Mouse (Mus musculus) MEL (cell line): ENCODE measurements at regions not wholly inside any gene's neighbourhood (a gene's known extent, or its start where the extent isn't known, plus 50 kb on each side); places are given as distances from the start of the nearest gene placed in this dataset.

Experiments
- DNase-seq: peaks from one replicate; pipeline ENCODE4 v3.0.0; 2011; ENCODE audit warnings: low read depth, low spot score
- H3K27ac ChIP-seq: 2 replicates; pipeline ENCODE4 v1.5.1; 2012; ENCODE audit warnings: low read depth, mild to moderate bottlenecking, control low read depth, low read length, moderate library complexity; ENCODE audit not compliant: control insufficient read depth
- H3K27me3 ChIP-seq, 2 experiments: fragments of 150-350 bp in 1 of 2; sonication (generic) in 1 of 2; 2 replicates each; pipeline ENCODE4 v1.6.1; 2012; ENCODE audit warnings: low read length in 2 of 2, mild to moderate bottlenecking in 2 of 2, improper control_type of control experiment in 1 of 2, moderate library complexity in 1 of 2; ENCODE audit not compliant: insufficient read depth in 2 of 2, control insufficient read depth in 1 of 2
- H3K36me3 ChIP-seq, 2 experiments: 2 replicates each; pipeline ENCODE4 v1.6.1; 2012 to 2014; ENCODE audit warnings: low read length in 2 of 2, improper control_type of control experiment in 1 of 2, inconsistent platforms in 1 of 2, mild to moderate bottlenecking in 1 of 2; ENCODE audit not compliant: insufficient read depth in 2 of 2, control insufficient read depth in 1 of 2
- H3K4me1 ChIP-seq, 2 experiments: fragments of 150-350 bp in 1 of 2; sonication (generic) in 1 of 2; 2 replicates each; pipeline ENCODE4 v1.6.1; 2012; ENCODE audit warnings: low read length in 2 of 2, improper control_type of control experiment in 1 of 2, mild to moderate bottlenecking in 1 of 2; ENCODE audit not compliant: insufficient read depth in 2 of 2, control insufficient read depth in 1 of 2
- H3K4me3 ChIP-seq, 2 experiments: fragments of 150-350 bp in 1 of 2; sonication (generic) in 1 of 2; 2 replicates each; pipeline ENCODE4 v1.5.1; 2012; ENCODE audit warnings: low read depth in 2 of 2, low read length in 2 of 2, mild to moderate bottlenecking in 2 of 2, moderate library complexity in 2 of 2, control low read depth in 1 of 2, improper control_type of control experiment in 1 of 2; ENCODE audit not compliant: control insufficient read depth in 1 of 2, insufficient read depth in 1 of 2
- H3K79me2 ChIP-seq: 2 replicates; pipeline ENCODE4 v1.6.1; 2012; ENCODE audit warnings: mild to moderate bottlenecking, low read length, moderate library complexity; ENCODE audit not compliant: control insufficient read depth, poor library complexity, insufficient read depth
- H3K9ac ChIP-seq: 2 replicates; pipeline ENCODE4 v1.6.1; 2012; ENCODE audit warnings: low read depth, mild to moderate bottlenecking, control low read depth, low read length, moderate library complexity; ENCODE audit not compliant: control insufficient read depth, poor library complexity, severe bottlenecking
- H3K9me3 ChIP-seq: fragments of 150-350 bp; sonication (generic); replicated peaks from 2 replicates; pipeline ENCODE4 v1.6.1; 2012; ENCODE audit warnings: mild to moderate bottlenecking, low read length, improper control_type of control experiment, moderate library complexity; ENCODE audit not compliant: insufficient read depth
- BHLHE40 ChIP-seq: IDR thresholded peaks from 2 replicates; pipeline ENCODE4 v1.6.1; 2012; ENCODE audit warnings: low read depth, mild to moderate bottlenecking, inconsistent platforms, low read length, improper control_type of control experiment, borderline replicate concordance
- CHD1 ChIP-seq: IDR thresholded peaks from 2 replicates; pipeline ENCODE4 v1.6.1; 2012; ENCODE audit warnings: low read depth, mild to moderate bottlenecking, inconsistent platforms, low read length, improper control_type of control experiment
- CHD2 ChIP-seq: IDR thresholded peaks from 2 replicates; pipeline ENCODE4 v1.6.1; 2011; ENCODE audit warnings: low read length, improper control_type of control experiment
- CTCF ChIP-seq, 3 experiments: IDR thresholded peaks in 2 of 3; conservative IDR thresholded peaks in 1 of 3; 2 replicates each; pipeline ENCODE4 v1.5.1; 2011 to 2012; ENCODE audit warnings: low read length in 3 of 3, low read depth in 2 of 3, mild to moderate bottlenecking in 2 of 3, improper control_type of control experiment in 1 of 3, inconsistent platforms in 1 of 3, mixed read lengths in 1 of 3, moderate library complexity in 1 of 3; ENCODE audit not compliant: control insufficient read depth in 1 of 3, insufficient read depth in 1 of 3, poor library complexity in 1 of 3, severe bottlenecking in 1 of 3
- E2F4 ChIP-seq: IDR thresholded peaks from 2 replicates; pipeline ENCODE4 v1.6.1; 2011; ENCODE audit warnings: low read depth, low read length, improper control_type of control experiment, borderline replicate concordance
- ELF1 ChIP-seq: IDR thresholded peaks from 2 replicates; pipeline ENCODE4 v1.6.1; 2014; ENCODE audit warnings: low read depth, mild to moderate bottlenecking, inconsistent platforms, low read length, improper control_type of control experiment, moderate library complexity
- EP300 ChIP-seq, 2 experiments: IDR thresholded peaks; 2 replicates each; pipeline ENCODE4 v1.6.1; 2011; ENCODE audit warnings: improper control_type of control experiment in 2 of 2, low read length in 2 of 2, low read depth in 1 of 2, mild to moderate bottlenecking in 1 of 2
- ETS1 ChIP-seq: IDR thresholded peaks from 2 replicates; pipeline ENCODE4 v1.6.1; 2012; ENCODE audit warnings: low read depth, mild to moderate bottlenecking, inconsistent platforms, low read length, improper control_type of control experiment, moderate library complexity
- HCFC1 ChIP-seq: IDR thresholded peaks from 2 replicates; pipeline ENCODE4 v1.6.1; 2012; ENCODE audit warnings: low read depth, mild to moderate bottlenecking, inconsistent platforms, low read length, improper control_type of control experiment, moderate library complexity
- MAFK ChIP-seq: IDR thresholded peaks from 2 replicates; pipeline ENCODE4 v1.6.1; 2011; ENCODE audit warnings: low read depth, mild to moderate bottlenecking, low read length, improper control_type of control experiment, borderline replicate concordance
- MAX ChIP-seq: IDR thresholded peaks from 2 replicates; pipeline ENCODE4 v1.6.1; 2011; ENCODE audit warnings: low read length, improper control_type of control experiment
- MAZ ChIP-seq: IDR thresholded peaks from 2 replicates; pipeline ENCODE4 v1.6.1; 2012; ENCODE audit warnings: low read depth, mild to moderate bottlenecking, inconsistent platforms, low read length, improper control_type of control experiment
- MEF2A ChIP-seq: IDR thresholded peaks from 2 replicates; pipeline ENCODE4 v1.6.1; 2014; ENCODE audit warnings: low read depth, mild to moderate bottlenecking, inconsistent platforms, low read length, improper control_type of control experiment; ENCODE audit not compliant: poor library complexity, insufficient replicate concordance, severe bottlenecking; ENCODE audit errors: extremely low read depth
- MYB ChIP-seq: IDR thresholded peaks from 2 replicates; pipeline ENCODE4 v1.6.1; 2011; ENCODE audit warnings: mild to moderate bottlenecking, low read depth, low read length, improper control_type of control experiment
- NELFE ChIP-seq: IDR thresholded peaks from 2 replicates; pipeline ENCODE4 v1.6.1; 2011; ENCODE audit warnings: low read depth, low read length, improper control_type of control experiment
- POLR2A ChIP-seq, 2 experiments: IDR thresholded peaks; 2 replicates each; pipeline ENCODE4 v1.6.1; 2011 to 2012; ENCODE audit warnings: low read length in 2 of 2, mild to moderate bottlenecking in 2 of 2, control low read depth in 1 of 2, improper control_type of control experiment in 1 of 2, low read depth in 1 of 2, moderate library complexity in 1 of 2; ENCODE audit not compliant: control insufficient read depth in 1 of 2, insufficient read depth in 1 of 2, poor library complexity in 1 of 2
- POLR2AphosphoS5 ChIP-seq: IDR thresholded peaks from 2 replicates; pipeline ENCODE4 v1.6.1; 2012; ENCODE audit warnings: low read depth, borderline replicate concordance, mild to moderate bottlenecking, inconsistent platforms, low read length, moderate library complexity, mixed read lengths
- RAD21 ChIP-seq: IDR thresholded peaks from 2 replicates; pipeline ENCODE4 v1.6.1; 2011; ENCODE audit warnings: mild to moderate bottlenecking, low read depth, low read length, improper control_type of control experiment
- SIN3A ChIP-seq: IDR thresholded peaks from 2 replicates; pipeline ENCODE4 v1.6.1; 2012; ENCODE audit warnings: low read length, improper control_type of control experiment, inconsistent platforms
- TAL1 ChIP-seq: IDR thresholded peaks from 2 replicates; pipeline ENCODE4 v1.6.1; 2012; ENCODE audit warnings: mild to moderate bottlenecking, inconsistent platforms, low read length, moderate library complexity, mixed read lengths
- TBP ChIP-seq: IDR thresholded peaks from 2 replicates; pipeline ENCODE4 v1.8.0; 2011; ENCODE audit warnings: low read depth, low read length, improper control_type of control experiment
- TCF12 ChIP-seq: IDR thresholded peaks from 2 replicates; pipeline ENCODE4 v1.6.1; 2014; ENCODE audit warnings: low read depth, mild to moderate bottlenecking, inconsistent platforms, low read length, improper control_type of control experiment, moderate library complexity
- UBTF ChIP-seq: IDR thresholded peaks from 2 replicates; pipeline ENCODE4 v1.6.1; 2012; ENCODE audit warnings: low read depth, mild to moderate bottlenecking, inconsistent platforms, low read length, improper control_type of control experiment, moderate library complexity, borderline replicate concordance; ENCODE audit not compliant: insufficient read depth
- USF1 ChIP-seq: IDR thresholded peaks from 2 replicates; pipeline ENCODE4 v1.6.1; 2014; ENCODE audit warnings: low read depth, mild to moderate bottlenecking, inconsistent platforms, low read length, improper control_type of control experiment, moderate library complexity
- USF2 ChIP-seq, 2 experiments: IDR thresholded peaks; 2 replicates each; pipeline ENCODE4 v1.6.1; 2011 to 2012; ENCODE audit warnings: improper control_type of control experiment in 2 of 2, low read length in 2 of 2, borderline replicate concordance in 1 of 2, inconsistent platforms in 1 of 2, low read depth in 1 of 2, mild to moderate bottlenecking in 1 of 2; ENCODE audit not compliant: insufficient read depth in 1 of 2
- ZC3H11A ChIP-seq: IDR thresholded peaks from 2 replicates; pipeline ENCODE4 v1.6.1; 2012; ENCODE audit warnings: low read depth, mild to moderate bottlenecking, inconsistent platforms, low read length, improper control_type of control experiment
- ZMIZ1 ChIP-seq: IDR thresholded peaks from 2 replicates; pipeline ENCODE4 v1.6.1; 2012; ENCODE audit warnings: low read depth, mild to moderate bottlenecking, inconsistent platforms, low read length, improper control_type of control experiment, moderate library complexity

DNA sequence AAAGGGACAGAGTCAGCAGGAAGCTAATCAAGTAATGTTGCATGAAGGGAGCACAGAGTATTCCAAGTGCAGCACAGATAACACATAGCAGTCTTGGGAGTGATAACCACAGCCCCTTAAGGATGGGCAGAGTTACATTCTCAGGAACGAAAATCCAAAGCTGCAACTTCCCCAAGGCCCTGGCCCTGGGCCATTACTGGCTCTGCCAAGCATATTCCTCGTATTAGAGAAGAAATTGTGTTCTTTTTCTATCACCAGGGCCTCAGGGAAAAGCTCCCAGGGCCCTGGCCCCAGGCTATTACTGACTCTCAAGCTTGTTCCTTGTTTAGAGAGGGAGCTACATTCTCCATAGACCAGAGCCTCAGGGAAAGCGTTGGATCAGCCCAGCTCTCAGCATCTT is 157.0 kb downstream of the Ttc8 start:
- Histone ChIP-seq H3K4me1 (no peaks in the 10 kb centered on the region), H3K4me3 (no peak overlapping the region), H3K79me2 (no peaks in the 10 kb centered on the region), H3K9ac (no peak overlapping the region), H3K27me3 (peaks cover 0 to 3% of the 10 kb centered on the region in 2 experiments), H3K27ac (no peak overlapping the region), H3K9me3 (no peaks in the 10 kb centered on the region), H3K36me3 (no peaks in the 10 kb centered on the region)
- no peak for TF ChIP-seq MAFK
- TF ChIP-seq MAX, result no peak
- TF ChIP-seq USF1, result no peak
- TF ChIP-seq MAZ, result no peak
- no peak for TF ChIP-seq USF2 (IDR thresholded peaks at IDR 0.05; ENCODE audit: borderline replicate concordance in 1 of 2, insufficient read depth in 1 of 2, low read depth in 1 of 2, low read length in 2 of 2)
- TF ChIP-seq NELFE, result no peak
- no peak for TF ChIP-seq UBTF
- no peak for TF ChIP-seq ELF1
- no peak for TF ChIP-seq TBP
- TF ChIP-seq E2F4, result no peak
- TF ChIP-seq CHD2, result no peak
- TF ChIP-seq BHLHE40, result no peak
- TF ChIP-seq MEF2A, result no peak
- no peak for TF ChIP-seq HCFC1
- DNase-seq, result no peak

DNA sequence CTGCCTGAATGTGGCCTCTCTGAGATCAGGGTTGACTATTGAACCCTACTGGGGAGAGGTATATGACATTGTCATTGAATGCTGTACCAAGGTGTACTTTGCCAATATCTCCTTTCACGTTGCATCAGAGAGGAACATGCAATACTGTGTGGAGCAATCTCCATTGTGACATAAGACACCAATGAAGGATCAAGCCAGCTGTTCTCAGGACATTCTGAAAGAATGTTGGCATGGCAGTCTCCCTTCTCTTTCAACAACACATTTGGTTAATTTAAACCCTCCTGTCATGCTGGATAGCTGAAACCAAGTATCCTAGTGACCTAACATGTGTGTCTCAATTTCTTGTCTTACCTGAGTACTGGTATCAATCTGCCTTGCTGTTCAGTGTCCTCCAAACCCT is 159.5 kb downstream of the Ttc8 start:
- Histone ChIP-seq H3K27me3 (peaks cover 0 to 1% of the 10 kb centered on the region in 2 experiments), H3K9me3 (no peaks in the 10 kb centered on the region), H3K27ac (no peak overlapping the region), H3K9ac (no peak overlapping the region), H3K4me3 (no peak overlapping the region), H3K79me2 (no peaks in the 10 kb centered on the region), H3K4me1 (no peaks in the 10 kb centered on the region), H3K36me3 (no peaks in the 10 kb centered on the region)
- no peak for TF ChIP-seq CHD1
- no peak for TF ChIP-seq BHLHE40
- TF ChIP-seq ETS1, result no peak
- no peak for TF ChIP-seq EP300 (IDR thresholded peaks at IDR 0.05; ENCODE audit: low read depth in 1 of 2, low read length in 2 of 2)
- TF ChIP-seq E2F4, result no peak
- TF ChIP-seq POLR2A (IDR thresholded peaks at IDR 0.05; ENCODE audit: control insufficient read depth in 1 of 2, insufficient read depth in 1 of 2, low read depth in 1 of 2, low read length in 2 of 2, poor library complexity in 1 of 2), result no peak
- no peak for TF ChIP-seq MAFK
- TF ChIP-seq RAD21, result no peak
- no peak for TF ChIP-seq UBTF
- no peak for TF ChIP-seq POLR2AphosphoS5
- TF ChIP-seq TAL1, result no peak
- no peak for TF ChIP-seq ZC3H11A
- no peak for TF ChIP-seq CTCF (IDR thresholded peaks at IDR 0.05 in 2 of 3, conservative IDR thresholded peaks at IDR 0.05 in 1 of 3; ENCODE audit: control insufficient read depth in 1 of 3, insufficient read depth in 1 of 3, low read depth in 2 of 3, low read length in 3 of 3, poor library complexity in 1 of 3, severe bottlenecking in 1 of 3)
- TF ChIP-seq MAX, result no peak
- TF ChIP-seq SIN3A, result no peak
- TF ChIP-seq ZMIZ1, result no peak
- TF ChIP-seq TCF12, result no peak
- TF ChIP-seq MYB, result no peak
- DNase-seq, result no peak
